Mouse (Mus musculus) cerebellum, adult 9-11 months (tissue): Measurements from ENCODE around the gene Cep19.

ENCODE experiments used
- DNase-seq: peaks from one replicate; pipeline ENCODE4 v3.0.0; 2022

Gene Cep19

GRCm38 (mm10) chr16:32153976-32154375, 54.4 kb downstream of the Cep19 start:
- DNase-seq: no peak

DNA sequence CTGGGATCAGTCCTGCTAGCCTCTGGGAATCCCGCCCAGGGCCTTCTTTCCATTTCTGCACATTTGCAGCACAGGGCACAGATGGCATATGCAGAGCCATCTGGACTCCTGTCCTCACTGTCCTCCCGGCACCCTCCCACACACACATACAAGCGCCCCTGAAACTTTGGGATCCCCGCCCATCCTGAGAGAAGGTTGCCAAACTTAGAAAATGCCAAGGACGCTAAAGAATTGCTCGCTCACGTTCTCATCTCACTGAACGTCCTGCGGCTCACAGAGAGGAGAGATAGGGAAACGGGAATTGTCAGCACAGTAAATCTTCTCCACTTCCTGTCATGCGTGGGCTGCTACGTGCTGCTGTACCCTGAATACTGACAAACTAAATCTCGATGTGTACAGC, 54.8 kb downstream of the Cep19 start:
- DNase-seq: peak; percentile 99

DNA sequence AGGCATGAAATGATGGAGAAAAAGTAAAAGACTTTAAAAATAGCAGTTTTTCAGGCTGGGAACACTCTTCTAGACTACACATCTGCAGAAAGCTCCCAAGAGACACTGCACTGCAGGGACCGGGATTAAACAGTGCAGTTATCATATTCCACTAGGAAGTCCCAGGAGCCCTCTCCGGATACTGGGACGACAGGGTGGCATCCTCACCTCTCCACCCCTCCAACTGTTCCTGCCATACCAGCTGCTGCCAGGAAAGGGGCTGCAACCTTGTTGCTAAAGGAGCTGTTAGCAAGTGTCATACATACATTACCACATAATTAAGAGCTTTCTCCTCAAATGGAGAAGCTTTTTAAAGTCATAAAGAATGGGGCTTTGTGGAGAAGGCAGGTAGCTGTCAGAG, 57.1 kb downstream of the Cep19 start:
- DNase-seq: peak; percentile 20

- peak; percentile 14 for DNase-seq
Observed at GRCm38 (mm10) chr16:32157369-32157768, 57.8 kb downstream of the Cep19 start.
